Mouse (Mus musculus) MN1 (cell line): ENCODE measurements around the gene Mcur1.

ENCODE experiments used
- DNase-seq: peaks from one replicate; pipeline ENCODE4 v3.0.0-alpha.2; 2016; ENCODE audit warnings: low spot score

Mcur1 gene

DNA sequence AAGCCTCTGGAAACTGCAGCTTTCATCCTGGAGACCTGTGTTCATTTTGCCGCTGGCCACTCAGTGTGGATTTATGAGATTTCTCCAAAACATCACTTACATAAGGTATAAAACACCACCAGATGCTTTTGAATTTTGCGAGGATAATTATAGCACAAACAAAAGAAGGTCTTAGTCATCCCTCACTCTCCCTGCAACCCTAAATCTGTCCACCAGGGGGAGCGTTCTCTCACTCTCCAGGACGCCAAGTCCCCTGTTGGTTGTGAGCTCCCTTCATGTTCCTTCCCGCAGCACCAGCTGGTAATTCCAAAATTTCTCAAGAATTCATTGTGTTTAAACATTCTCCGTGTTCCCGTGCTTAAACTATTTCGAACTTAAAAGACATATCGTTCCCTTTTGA, 5.4 kb upstream of the Mcur1 start:
- peak; percentile 62 for DNase-seq

DNA sequence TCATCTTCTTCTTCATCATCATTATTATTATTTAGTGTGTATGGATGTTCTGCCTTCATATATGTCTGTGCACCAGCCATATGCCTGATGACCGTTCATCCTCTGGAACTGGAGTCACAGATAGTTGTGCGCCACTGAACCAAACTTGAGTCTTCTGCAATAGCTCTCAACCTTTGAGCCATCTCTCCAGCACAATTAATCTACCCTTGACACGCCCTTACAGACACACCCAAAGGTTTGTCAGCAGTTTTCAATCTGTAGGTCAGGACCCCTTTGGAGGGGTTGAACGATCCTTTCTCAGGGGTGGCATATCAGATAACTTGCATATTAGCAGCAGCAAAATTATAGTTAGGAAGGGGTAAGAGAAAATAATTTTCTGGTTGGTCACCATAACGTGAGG, 4.7 kb upstream of the Mcur1 start:
- DNase-seq = no peak

DNA sequence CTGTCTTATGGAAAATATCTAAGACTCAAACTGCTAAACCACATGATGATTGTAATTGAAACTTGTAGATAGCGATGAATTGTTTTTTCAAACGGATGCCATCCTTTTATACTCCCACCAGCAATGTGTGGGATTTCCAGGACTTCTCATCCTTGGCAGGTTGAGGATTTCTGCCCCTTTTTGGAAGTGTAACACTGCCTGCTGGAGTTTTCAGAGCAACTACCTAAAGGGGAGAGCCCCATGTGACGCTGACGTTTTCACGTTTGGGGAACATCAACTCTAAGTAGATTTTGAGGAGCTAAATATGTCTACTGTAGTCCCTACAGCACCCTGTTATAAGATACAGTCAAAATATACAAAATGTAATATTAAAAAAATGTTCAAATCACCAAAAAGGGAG, 2.7 kb upstream of the Mcur1 start:
- DNase-seq = no peak

DNA sequence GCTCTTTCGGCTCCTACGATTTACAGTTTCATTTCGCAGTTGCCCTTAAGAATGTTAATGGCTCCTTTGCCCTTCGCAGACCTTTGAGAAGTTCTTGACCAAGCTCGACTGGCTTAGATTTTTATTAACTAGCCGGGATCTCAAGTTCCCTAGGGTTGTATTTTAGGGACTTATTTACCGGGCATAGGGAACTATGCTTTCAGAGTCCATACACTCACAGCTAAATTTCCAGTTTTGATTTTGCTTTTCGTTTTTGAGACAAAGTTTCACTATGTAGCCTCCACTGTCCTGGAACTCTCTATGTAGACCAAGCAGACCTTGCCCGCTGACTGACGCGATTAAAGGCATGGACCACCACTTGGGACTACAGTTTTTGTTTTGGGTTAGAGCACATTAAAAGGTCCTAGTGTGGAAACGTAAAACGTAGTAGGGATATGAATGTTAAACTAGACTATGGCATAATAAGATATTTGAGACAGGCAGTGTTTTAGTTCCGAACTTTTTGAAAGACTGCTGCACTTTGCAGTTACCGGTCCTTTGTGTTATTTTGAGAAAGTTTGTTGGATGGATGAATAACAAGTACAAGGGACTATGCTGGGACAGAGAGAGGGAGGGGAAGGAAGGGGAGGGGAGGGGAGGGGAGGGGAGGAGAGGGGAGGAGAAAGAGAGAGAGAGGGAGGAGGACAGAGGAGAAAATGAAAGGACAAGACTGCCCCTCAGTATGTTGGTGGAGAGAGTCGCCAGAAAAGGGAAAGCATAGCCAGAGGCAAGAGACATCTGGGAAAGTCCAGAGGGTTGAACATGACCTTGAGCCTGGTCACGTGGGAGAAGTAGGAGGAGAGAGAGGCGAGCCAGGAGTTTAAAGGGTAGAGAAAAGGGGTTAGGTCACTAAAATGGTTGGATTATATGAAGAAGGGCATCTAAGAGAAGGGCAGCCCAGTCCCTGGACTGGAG, 744 bp upstream of the Mcur1 start:
- DNase-seq = peak; percentile 50

DNA sequence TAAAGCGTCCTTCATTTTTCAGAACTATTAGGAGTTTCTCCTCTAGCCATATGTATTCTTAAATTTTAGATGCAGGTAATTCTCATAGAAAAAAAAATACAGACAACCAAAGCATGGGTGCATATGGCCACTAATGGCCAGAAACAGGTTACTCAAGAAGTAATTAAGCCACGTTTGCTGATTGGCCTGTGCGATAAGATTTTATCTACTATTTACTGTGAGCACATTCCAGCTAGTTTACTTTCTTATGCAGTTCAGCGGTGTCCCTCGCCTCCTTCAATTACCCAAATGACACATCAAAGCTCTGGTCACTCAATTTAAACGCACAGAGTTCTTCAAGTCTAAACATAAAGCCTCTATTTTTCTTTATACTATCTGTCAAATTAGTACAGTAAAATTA, 1.0 kb downstream of the Mcur1 start:
- DNase-seq = no peak

DNA sequence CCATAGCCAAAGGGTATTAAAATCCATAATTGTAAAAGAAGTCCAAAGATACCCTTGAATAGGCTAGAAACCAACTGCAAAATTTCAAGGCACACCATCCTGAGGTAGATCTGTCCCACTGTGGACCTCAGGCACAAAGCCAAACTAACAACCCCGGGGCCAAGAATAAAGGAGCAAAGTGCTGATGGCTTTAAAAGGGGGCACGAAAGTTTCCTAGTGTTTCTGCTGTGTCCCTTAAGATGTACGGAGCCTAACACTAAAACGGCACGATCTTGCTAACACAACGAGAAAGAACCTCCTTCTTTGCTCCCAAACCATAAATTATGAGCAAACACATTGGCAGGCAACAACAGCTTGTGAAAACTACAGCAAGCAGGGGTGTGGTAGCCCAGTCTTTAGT, 1.6 kb downstream of the Mcur1 start:
- no peak for DNase-seq

DNA sequence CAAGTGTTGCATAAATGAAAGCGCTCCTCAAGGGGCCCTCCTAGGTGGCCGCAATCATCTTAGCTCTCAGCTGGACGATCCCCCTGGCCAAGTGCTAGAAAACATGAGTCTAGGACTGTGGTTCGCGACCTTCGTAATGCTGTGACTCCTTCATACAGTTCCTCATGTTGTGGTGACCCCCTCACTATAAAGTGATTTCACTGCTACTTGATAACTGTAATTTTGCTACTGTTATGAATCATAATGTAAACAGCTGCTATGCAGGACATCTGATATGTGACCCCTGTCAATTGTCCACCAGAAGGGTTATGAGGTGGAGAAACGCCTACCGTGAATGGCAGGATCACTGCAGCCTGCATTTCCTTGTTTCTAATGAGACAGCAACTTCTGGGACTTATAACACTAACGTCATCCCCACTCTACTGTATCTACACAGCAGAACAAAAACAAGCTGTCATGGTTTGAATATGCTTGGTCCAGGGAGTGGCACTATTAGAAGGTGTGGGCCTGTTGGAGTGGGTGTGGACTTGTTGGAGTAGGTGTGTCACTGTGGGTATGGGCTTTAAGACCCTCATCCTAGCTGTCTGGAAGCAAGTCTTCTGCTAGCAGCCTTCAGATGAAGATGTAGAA, 3.0 kb downstream of the Mcur1 start:
- DNase-seq = no peak

DNA sequence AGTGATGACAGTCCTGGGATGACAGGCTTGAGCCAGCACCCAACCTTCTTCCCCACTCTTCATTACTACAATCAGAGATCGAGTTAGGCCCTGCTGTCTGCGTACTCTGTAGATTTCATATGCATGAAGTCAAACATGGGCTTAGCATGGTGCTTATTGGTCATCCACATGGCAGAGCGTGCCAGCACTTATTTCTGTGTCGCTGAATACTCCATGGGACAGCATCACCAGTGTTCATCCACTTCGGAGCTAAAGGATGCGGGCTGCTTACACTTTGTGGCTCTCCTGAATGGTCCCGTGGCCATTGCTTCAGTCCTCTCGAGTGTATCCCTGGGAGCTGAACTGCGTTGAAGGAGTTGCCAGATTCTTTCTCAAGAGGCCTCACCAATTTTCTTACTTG, 4.7 kb downstream of the Mcur1 start:
- DNase-seq = no peak

DNA sequence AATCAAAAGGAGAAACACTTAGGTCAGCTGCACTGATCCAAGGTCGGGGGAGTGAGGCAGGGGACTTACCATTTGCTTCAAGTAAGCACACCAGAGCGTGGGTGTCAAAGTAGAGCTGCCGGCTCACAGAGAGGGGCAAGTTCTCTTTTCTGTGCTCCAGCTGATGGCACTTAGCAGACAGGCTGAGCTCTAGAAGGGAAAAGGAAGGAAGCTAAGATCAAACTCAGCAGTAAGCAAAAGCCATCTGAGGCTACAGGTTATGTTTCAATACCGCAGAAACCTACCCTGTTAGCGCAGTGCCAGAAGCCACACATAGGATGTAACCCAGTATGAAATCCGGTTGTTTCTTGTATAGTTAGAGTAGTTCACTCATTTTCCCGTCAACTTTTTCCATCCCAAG, 5.2 kb downstream of the Mcur1 start:
- no peak for DNase-seq

DNA sequence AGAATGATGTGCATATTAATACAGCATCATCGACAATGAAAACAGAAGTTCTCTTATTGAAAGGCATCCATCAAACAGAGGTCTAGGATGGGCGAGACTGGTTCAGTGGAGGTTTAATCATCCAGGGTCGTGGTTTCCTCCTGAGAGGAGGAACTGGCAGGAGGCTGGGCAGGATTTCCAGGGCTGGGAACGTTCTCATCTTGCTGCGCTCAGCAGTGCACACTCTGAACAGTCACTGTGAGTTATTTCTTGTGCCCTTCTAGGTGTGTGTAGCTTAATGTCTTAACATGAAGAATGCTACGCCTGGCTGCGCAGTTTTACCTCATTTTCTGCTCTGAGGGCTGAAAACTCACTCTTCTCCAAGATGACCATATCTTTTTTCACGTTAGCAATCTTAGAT, 9.3 kb downstream of the Mcur1 start:
- DNase-seq = no peak

DNA sequence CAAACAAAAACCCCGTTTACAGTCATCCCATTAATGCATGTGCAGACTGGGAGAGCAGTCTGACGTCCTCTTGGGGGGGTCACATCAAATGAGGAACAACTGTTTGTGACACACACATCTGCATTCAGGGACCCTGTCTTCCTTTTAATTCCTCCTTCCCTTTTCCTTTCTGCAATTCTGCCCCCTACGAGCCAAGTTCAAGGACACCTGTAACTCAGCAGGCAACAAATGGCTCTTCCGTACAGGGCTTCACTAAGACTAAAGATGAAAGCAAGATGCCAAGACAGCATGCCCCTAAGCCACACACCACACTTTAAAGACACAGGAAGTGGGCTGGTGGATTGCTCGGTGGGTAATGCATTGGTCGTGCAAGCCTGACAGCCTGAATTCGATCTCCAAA, 10.1 kb downstream of the Mcur1 start:
- no peak for DNase-seq

DNA sequence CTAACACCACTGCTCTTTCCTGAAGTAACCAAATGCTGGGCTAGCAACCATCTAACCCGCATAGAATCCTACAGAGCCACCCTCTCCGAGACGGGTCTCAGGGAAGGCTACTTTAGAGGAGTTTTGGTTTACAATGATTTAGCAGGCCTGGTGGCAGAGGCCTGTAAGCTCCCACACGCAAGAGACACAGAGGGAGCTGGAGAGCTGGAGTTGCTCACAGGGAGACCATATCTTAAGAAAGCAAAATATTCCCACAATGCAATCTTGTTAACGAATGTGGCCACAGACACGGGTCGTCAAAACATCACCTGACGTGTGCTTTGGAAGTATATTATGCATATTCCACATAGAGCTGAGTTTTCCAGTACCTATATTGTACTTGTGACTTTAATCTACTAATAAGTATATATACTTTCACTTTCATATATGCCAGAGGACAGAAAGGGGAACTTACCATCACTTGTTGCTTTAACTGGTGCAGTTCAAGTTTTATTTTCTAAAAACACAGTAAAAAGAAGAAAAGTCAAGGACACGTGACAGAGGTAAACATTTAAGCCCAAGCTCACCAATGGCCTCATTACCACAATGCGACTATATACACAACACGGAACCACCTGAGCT, 10.8 kb downstream of the Mcur1 start:
- DNase-seq = no peak

DNA sequence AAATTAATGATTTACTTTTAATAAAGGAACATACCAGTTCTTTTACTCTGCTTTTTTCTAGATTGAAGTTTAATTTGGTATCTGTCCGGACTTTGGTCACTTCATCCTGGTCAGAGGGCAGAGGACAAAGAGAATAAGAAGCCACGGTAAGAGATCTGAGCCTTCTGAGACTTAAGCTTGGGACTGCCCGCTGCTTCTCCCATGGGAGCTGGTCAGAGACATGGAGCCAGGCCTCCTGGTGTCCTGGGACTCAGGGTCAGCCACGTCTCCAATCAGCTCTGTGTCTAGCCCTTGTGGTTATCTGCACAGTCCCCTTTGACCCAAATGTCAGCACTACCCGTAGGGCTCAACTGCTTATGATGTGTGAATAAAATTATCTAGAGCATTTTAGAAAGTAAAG, 11.4 kb downstream of the Mcur1 start:
- DNase-seq = no peak

DNA sequence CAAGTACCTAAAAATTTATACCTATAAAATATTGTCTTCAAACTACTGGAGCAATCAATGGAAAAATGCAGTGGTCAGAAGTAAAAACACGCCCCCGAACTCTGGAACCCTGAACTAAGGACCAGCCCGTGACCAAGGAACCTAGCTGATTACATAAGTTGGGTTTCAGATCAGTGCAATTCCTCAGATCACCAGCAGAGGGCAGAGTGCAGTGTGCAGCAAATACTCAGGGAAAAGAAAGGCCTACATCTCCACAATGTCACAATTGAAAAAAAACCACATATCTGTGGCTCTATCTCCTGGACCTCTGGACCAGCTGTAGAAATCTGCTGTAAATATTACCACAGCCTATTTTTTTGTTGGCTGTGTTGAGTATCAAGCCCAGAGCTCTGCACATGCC, 13.1 kb downstream of the Mcur1 start:
- peak; percentile 71 for DNase-seq

DNA sequence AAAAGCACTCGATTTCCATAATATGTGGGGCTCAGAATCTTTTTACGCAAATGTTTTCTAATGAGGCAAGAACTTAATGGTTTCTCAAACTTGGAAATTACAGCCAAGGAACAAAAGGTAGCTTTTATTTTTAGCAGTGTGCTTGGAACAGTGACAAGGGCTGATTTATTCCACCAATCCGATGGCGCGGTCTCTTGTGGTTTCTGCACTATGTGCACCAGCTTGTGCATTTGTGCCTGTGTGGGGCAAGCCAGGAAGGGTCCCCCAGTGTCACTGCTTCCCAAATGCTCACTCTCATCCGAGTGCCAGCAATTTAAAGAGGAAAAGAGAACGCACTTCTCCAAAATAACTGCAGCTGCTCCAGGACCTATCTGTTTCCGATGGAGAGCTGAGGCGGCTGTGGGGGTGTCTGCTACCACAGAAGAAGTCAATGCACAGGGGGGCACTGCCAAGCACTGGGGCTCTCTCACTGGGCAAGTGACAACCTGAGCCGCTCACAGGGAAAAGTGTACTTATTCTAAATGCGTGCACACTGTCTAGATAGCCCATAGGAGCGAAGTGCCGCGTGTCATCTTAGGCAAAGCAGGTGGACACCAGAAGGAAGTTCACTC, 19.7 kb downstream of the Mcur1 start:
- no peak for DNase-seq

DNA sequence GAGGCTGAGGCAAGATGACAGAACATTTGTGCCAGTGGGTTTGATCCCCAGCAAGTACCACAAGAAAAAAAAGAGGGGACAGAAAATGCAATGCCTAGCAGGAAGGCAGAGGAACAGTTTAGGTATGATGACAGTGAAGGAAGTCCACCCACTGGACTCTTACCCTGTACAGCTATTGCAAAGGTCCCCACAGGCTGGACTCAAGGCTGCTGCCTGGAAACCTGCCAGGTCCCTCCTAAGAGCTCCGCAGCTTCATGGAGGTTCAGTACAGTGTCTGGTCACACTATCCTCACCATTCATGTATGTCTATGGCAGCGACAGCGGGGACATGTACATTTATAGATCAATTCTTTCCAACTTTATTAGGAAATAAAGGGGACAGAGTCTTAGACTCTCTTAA, 20.6 kb downstream of the Mcur1 start:
- no peak for DNase-seq

DNA sequence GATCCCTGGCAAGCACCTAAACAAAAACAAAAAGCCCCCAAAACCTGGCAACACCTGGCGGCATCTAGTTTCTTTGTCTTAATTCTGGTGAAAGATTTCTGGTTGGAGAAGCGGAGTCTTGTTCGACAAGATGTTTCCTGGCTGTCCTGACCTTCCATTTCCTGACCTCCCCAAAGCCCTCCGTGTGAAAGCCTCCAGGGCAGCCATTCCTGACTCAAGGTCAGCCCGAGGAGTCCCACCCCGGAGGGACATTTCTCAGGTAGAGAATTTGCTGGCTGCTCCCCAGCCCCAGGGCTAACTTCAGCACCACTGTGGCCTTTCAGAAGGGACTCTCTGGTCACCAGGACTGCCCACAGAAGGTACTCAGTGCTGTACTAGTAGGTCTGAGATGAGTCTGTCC, 22.1 kb downstream of the Mcur1 start:
- DNase-seq = no peak

DNA sequence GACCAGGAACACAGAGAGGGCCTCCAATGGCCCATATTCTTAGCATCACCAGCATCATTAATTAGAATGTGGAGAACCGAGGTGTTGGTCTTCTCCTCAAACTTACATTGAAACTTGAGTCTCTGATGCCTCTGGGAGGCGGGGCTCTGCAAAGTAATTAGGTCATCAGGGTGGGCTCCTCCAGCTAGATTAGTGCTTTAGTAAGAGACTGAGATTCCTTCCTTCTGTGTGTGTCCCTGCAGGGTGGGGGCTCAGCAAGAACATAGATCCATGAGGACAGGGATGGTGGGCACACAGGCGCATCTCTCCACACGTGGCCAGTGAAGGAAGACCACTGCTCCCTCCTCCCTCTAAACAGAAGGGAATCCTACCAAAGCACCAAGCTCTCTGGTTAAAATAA, 26.0 kb downstream of the Mcur1 start:
- DNase-seq = no peak

DNA sequence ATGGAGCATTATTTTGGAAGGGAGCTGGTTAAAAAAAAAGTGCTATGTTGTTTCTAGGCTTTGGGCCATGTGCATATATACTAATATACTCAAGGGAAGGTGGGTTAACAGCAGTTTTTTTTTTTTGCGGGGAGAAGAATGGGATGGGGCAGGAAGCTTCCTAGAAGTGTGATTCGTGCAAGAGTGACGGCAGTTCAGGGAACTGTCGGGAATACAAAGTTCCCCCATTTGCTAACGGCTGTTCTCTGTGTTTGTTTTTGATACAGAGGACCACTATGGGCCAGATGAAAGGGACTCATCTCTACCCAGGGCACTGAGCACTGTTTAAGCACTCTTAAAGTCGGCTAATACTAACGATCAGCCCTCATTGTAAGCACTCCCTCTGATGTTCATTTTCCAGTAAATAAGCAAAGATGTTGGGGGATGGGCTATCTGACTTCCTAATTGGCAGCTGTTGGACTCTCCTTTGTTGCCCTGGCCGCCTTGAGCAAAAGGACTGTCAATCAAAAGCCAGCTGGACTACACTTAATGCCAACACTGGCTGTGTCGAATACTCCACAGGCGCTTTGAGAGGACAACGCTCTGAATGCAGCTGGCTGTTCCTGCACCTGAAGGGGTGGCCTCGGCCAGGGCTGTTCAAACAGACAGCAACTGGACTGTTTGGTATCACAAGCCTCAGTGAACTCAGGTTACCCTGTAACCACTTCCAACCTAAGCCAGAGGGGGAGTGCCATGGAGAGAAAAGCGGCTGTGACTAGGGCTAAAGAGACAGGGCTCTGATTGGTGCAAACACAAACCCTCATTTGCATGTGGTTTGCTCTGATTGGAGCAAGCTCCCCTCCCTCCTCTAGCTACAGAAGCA, 28.9 kb downstream of the Mcur1 start:
- DNase-seq = peak; percentile 92

DNA sequence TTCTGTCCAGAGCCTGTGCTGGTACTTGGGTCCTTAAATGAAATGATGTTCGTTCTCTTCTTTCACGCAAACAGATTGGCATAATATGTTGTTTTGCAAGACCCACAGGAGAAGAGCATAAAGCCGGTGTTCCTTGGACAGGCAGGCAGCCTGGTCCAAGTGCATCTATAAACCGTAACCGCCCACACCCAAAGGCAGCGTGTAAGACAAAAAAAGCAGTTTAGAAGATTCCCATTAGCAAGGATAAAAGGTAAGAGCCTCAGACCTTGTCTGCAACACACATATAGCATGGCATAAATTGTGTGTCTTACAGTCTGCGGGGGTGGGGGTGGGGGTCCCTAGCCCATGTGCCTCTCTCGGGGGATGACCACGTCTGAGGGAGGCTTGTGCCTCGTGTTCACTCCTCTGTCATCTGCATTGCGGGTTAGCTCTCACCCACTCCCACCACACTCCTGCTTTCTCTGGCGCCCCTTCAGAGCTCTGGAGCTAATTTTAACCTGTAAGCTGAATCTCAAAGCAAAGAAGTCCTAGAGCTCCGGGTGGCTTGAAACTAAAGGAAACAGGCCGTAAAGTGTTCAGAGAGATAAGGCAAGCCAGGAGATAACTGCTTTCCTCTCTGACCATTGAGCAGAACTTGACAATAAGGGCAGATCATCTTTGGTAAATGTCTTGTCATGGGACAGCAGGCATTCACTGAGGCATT, 29.7 kb downstream of the Mcur1 start:
- no peak for DNase-seq

DNA sequence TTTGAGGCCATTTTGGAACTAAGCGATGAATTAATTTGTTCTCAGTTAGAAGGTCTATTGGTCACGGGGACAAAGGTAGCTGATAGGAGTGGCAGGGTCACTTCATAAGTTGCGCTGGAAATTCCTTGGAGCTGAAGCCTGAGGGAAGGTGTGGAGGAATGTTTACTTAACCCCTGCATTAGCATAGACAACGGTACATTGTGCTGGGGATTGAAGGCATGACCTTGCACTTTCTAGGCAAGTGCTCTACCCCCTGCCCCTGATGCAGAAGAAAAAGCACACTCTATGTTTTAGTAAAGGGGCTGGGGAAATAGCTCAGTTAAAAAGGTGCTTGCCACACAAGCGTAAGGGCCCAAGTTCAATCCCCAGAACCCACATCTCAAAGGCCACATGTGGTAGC, 33.7 kb downstream of the Mcur1 start:
- DNase-seq = no peak
